Mouse (Mus musculus) stomach, postnatal 0 days (tissue): ENCODE measurements at regions not wholly inside any gene's neighbourhood (a gene's known extent, or its start where the extent isn't known, plus 50 kb on each side); places are given as distances from the start of the nearest gene placed in this dataset.

Experiments
- CTCF ChIP-seq: IDR thresholded peaks from 2 replicates; pipeline ENCODE4 v1.5.1; 2016; ENCODE audit warnings: antibody characterized with exemption, low read depth, mild to moderate bottlenecking, moderate library complexity
- EP300 ChIP-seq: optimal IDR thresholded peaks from 2 replicates; pipeline ENCODE3; 2016; ENCODE audit warnings: antibody characterized with exemption

- TF ChIP-seq CTCF = no peak
- no peak for TF ChIP-seq EP300
Measured at GRCm38 (mm10) chr19:35890191-35890590, 167.1 kb downstream of the Htr7 start.
